Mouse (Mus musculus) embryonic facial prominence, embryonic 11.5 days (tissue): Measurements from ENCODE around the gene Hist1h1d. TPM values are rescaled to one million over a fixed set of nuclear protein-coding genes. Genes with fewer than 3 reads are reported as not detected.
"Not testable (repeated sequence)": the region's sequence is repeated elsewhere in the genome, so short reads cannot be mapped to it uniquely, and the experiment has no call there.

Source experiments
- ATAC-seq: fragments of 200-750 bp; cut with Nextera tagmentation; replicated peaks from 2 replicates; pipeline ENCODE4 v1.8.0; 2017; ENCODE audit warnings: low read depth; ENCODE audit not compliant: insufficient number of reproducible peaks, low FRiP score, low TSS enrichment
- DNase-seq: peaks from one replicate; pipeline ENCODE4 v3.0.0-alpha.2; 2015; ENCODE audit warnings: low spot score
- H3K27ac ChIP-seq: fragments of 300-500 bp; sonication (generic); replicated peaks from 2 replicates; pipeline ENCODE4 v1.5.1; 2014; ENCODE audit warnings: mild to moderate bottlenecking, low read depth, low read length, control low read depth
- H3K27me3 ChIP-seq: fragments of 300-500 bp; sonication (generic); 2 replicates; pipeline ENCODE4 v1.6.1; 2014; ENCODE audit warnings: mild to moderate bottlenecking, low read length, moderate library complexity, mixed read lengths; ENCODE audit not compliant: control insufficient read depth, insufficient read depth
- H3K36me3 ChIP-seq: fragments of 300-500 bp; sonication (generic); replicated peaks from 2 replicates; pipeline ENCODE4 v1.6.1; 2014; ENCODE audit warnings: low read depth, mild to moderate bottlenecking, low read length, moderate library complexity, mixed read lengths; ENCODE audit not compliant: control insufficient read depth, insufficient read depth
- H3K4me1 ChIP-seq: fragments of 300-500 bp; sonication (generic); 2 replicates; pipeline ENCODE4 v1.6.1; 2014; ENCODE audit warnings: low read length, mixed read lengths; ENCODE audit not compliant: control insufficient read depth, insufficient read depth
- H3K4me2 ChIP-seq: fragments of 300-500 bp; sonication (generic); 2 replicates; pipeline ENCODE4 v1.6.1; 2014; ENCODE audit warnings: low read depth, mild to moderate bottlenecking, control low read depth, low read length, moderate library complexity
- H3K4me3 ChIP-seq: fragments of 300-500 bp; sonication (generic); 2 replicates; pipeline ENCODE4 v1.5.1; 2014; ENCODE audit warnings: low read depth, low read length, control low read depth
- H3K9ac ChIP-seq: fragments of 300-500 bp; sonication (generic); replicated peaks from 2 replicates; pipeline ENCODE4 v1.6.1; 2014; ENCODE audit warnings: mild to moderate bottlenecking, control low read depth, low read length
- H3K9me3 ChIP-seq: fragments of 300-500 bp; sonication (generic); replicated peaks from 2 replicates; pipeline ENCODE4 v1.6.1; 2016; ENCODE audit warnings: mild to moderate bottlenecking, low read length, inconsistent platforms, mixed read lengths; ENCODE audit not compliant: control insufficient read depth
- WGBS: fragments of 180-500 bp; shearing (Covaris S2); extraction: QIAGEN DNeasy Blood & Tissue Kit; methylation state at CpG from one replicate; pipeline ENCODE4 v1.1.7; 2014; 5-methylcytosine and 5-hydroxymethylcytosine counted together
- polyA plus RNA-seq: library from polyadenylated mRNA; unstranded; fragments of >200 nt; fragmentation: Nextera tagmentation; extraction: Ambion mirVana; gene quantifications from 2 replicates; pipeline ENCODE4 v1.2.1, GENCODE M21; 2014

Hist1h1d gene
- polyA plus RNA-seq, 1 experiment from 2014 or later: 0.53 TPM

DNA sequence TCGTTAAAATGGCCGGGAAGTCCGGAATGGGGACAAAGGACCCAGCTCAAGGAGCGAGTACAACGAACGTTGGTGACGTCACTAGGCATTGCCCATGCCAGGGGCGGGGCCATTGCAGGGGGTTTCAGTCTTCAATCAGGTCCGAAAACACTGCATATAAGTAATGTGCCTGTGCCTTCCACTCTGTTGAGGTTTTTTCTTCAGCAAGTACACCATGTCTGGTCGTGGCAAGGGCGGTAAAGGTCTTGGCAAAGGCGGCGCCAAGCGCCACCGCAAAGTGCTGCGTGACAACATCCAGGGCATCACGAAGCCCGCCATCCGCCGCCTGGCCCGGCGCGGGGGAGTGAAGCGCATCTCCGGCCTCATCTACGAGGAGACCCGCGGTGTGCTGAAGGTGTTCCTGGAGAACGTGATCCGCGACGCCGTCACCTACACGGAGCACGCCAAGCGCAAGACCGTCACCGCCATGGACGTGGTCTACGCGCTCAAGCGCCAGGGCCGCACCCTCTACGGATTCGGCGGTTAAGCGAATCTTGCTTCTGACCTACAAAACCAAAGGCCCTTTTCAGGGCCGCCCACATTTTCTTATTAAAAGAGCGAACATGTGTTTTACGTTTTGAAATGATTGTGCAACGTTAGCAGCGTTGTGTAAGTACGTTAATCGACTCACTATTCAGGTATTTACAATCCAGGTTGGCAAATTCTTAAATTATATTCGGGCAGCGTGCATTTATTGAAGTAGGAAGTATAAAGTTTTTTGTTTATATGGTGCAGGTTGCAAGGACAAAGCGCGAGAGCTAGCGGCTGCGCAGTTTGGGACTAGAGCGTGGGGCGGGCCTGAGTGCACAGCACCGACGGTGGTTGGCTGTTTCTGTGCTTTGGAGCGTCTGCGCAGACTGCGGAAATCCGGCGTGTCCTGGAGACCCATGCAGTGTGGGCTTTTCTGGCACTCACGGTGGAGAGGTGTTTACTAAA lies 21.9 kb upstream of the Hist1h1d start, which contains the start of gene Hist1h4h:
Gene Hist1h4h, plus strand, starts transcription at position 150 of the 975 bp plus-strand sequence.
- H3K4me1 ChIP-seq: no peaks in the 10 kb centered on the region
- peak within 1 kb of the TSS; percentile 55 for H3K4me2 ChIP-seq
- H3K27ac ChIP-seq: peak within 1 kb of the TSS; percentile 97
- DNase-seq (peak; percentile 98), ATAC-seq (peak; percentile 79)
- H3K4me3 ChIP-seq: peak within 1 kb of the TSS; percentile 56
- no peaks in the 10 kb centered on the region for H3K27me3 ChIP-seq
- no peaks in the 10 kb centered on the region for H3K9me3 ChIP-seq
- under 1% methylated on average over 55 of the region's 70 CpGs for WGBS
- peak within 1 kb of the TSS; percentile 92 for H3K9ac ChIP-seq
- no peaks in the 10 kb centered on the region for H3K36me3 ChIP-seq

DNA sequence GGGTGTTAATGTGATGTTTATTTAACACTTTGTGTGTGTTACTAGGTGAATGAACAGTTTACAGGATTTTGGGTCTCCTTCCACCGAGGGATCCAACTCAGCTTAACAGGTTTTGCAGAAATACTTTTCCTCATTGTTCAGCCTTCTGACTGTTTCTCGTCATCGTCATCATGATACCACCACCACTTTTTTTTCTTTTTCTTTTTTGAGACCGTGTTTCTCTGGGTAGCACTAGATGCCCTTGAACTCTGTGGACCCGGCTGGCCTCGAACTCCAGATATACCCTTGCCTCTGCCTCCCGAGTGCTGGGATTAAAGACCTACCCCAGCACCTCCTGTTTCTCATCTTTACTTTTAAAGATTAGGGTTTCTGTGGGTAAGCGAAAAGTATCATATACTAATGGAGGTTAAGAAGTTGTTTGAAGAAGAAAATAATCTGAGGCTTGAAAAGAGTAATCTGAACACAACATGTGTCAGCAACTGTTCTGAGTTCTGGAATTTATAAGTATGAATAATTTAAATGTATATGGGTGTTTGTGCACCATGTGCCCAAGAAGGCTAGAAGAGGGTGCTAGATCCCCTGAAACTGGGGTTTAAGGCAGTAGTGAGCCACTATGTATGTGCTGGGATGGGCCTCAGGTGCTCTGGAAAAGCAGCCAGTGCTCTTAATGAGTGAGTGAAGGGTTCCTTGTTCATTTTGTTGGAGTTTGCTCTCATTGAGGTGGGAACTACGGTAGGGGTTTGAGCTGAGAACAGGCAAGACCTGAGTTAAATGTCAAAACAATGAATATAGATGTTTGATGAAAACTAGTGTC lies 20.6 kb upstream of the Hist1h1d start:
- ATAC-seq (no peak), DNase-seq (peak; percentile 56)
- H3K4me2 ChIP-seq: peak overlapping the region; percentile 55
- H3K4me3 ChIP-seq: peak overlapping the region; percentile 56
- peak overlapping the region; percentile 92 for H3K9ac ChIP-seq
- peak overlapping the region; percentile 97 for H3K27ac ChIP-seq
- 27% methylated on average over 9 of the region's 9 CpGs for WGBS
- H3K9me3 ChIP-seq: no peaks in the 10 kb centered on the region
- no peaks in the 10 kb centered on the region for H3K27me3 ChIP-seq
- H3K36me3 ChIP-seq: no peaks in the 10 kb centered on the region
- no peaks in the 10 kb centered on the region for H3K4me1 ChIP-seq

DNA sequence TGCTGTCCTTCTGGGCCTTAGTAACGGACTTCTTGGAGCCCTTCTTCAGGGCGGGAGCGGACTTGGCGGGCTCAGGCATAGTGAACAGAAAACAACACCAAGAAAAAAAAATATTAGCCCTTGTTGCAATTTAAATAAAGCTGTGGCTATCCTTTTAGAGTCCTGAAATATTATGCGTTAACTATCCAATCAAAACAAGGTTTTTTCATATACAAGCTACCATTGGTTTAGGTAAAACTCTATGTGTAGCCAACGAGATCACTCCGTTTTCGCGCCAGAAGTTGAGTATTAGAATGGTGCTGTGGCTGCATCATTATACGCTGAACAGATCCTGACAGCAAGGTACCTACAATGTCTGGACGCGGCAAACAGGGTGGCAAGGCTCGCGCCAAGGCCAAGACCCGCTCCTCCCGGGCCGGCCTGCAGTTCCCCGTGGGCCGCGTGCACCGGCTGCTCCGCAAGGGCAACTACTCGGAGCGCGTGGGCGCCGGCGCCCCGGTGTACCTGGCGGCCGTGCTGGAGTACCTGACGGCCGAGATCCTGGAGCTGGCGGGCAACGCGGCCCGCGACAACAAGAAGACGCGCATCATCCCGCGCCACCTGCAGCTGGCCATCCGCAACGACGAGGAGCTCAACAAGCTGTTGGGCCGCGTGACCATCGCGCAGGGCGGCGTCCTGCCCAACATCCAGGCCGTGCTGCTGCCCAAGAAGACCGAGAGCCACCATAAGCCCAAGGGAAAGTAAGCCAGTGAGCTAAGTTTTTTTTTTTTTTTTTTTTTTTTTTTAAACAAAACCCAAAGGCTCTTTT lies 19.3 kb upstream of the Hist1h1d start, which contains the start of gene Hist1h2af:
Gene Hist1h2af, plus strand, starts transcription at position 347 of the 808 bp plus-strand sequence.
- Histone ChIP-seq H3K9ac (peak within 1 kb of the TSS; percentile 79), H3K4me3 (peak within 1 kb of the TSS; percentile 56), H3K4me2 (peak within 1 kb of the TSS; percentile 69), H3K27ac (peak within 1 kb of the TSS; percentile 97)
- H3K27me3 ChIP-seq, H3K9me3 ChIP-seq, H3K4me1 ChIP-seq, H3K36me3 ChIP-seq: not testable (repeated sequence)
- under 1% methylated on average over 25 of the region's 53 CpGs for WGBS
- peak; percentile 94 for DNase-seq
- ATAC-seq: peak; percentile 58

DNA sequence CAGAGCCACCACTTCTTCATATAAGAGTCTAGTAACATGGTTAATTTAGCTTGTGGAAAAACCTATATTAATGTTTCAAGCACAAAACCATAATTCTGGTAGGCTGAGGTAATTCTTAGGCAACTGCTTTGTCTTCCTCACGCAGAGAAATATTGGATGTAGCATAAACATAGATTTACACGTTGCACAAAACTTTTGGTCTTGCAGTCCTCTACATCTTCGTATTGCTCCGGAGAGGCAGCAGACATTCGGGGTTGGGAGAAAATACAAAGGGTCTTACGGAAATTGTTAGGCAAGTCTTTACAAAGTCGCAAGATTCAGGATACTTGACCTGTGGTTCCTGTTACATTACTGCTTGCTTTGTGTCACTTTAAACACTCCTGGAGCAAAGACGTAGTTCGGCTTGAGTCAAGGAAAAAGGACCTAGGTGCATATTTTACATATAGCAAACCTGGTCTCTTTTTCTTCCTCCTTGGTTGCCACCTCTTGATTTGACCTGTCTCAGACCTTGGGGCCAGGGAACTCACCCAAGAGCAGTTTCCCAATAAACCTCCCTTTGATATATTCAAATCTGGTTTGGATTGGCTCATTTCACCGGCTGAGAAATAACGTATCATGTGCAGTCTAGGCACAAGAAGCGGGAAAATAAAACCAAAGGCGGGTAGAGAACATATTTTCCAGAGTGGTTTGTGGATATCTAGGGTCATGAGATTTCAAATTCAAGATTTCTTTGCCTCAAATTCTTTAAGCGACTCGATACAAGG lies 18.5 kb upstream of the Hist1h1d start:
- DNase-seq: peak; percentile 77
- Histone ChIP-seq H3K4me2 (peak overlapping the region; percentile 69), H3K4me1 (no peaks in the 10 kb centered on the region), H3K9ac (peak overlapping the region; percentile 79), H3K4me3 (peak overlapping the region; percentile 56), H3K36me3 (no peaks in the 10 kb centered on the region), H3K27me3 (no peaks in the 10 kb centered on the region), H3K9me3 (no peaks in the 10 kb centered on the region), H3K27ac (peak overlapping the region; percentile 97)
- 0 out of 2 replicates have a peak, but pooled peaks have one; percentile 0 for ATAC-seq
- WGBS: under 1% methylated on average over 15 of the region's 15 CpGs

DNA sequence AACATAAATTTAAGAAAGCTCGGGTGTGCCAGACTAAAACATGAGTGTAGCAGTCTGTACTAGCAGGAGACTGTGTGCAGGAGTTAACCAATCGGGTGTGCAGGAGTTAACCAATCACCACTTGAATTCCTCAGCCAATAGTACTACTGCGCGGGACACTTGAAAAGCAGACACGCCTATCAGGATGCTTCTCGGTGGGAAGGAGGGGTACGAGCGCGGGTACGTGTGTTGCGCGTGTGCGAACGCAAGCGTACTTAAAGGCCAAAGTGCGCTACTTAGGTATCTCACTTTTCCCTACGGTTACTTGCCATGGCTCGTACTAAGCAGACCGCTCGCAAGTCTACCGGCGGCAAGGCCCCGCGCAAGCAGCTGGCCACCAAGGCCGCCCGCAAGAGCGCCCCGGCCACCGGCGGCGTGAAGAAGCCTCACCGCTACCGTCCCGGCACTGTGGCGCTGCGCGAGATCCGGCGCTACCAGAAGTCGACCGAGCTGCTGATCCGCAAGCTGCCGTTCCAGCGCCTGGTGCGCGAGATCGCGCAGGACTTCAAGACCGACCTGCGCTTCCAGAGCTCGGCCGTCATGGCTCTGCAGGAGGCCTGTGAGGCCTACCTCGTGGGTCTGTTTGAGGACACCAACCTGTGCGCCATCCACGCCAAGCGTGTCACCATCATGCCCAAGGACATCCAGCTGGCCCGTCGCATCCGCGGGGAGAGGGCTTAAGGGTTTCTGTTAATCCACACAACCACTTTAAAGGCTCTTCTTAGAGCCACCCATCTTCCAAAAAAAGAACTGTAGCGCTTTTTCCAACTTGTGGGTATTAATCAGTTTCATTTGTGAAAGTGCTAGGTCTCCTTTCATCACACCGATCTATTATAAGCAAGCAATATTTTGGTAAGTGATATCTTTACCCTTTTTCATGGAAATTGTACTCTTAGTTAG lies 17.7 kb upstream of the Hist1h1d start, which contains the start of gene Hist1h3g:
Gene Hist1h3g, plus strand, starts transcription at position 286 of the 939 bp plus-strand sequence.
- H3K9me3 ChIP-seq, H3K4me1 ChIP-seq, H3K36me3 ChIP-seq, H3K27me3 ChIP-seq: not testable (repeated sequence)
- Histone ChIP-seq H3K9ac (peak within 1 kb of the TSS; percentile 79), H3K4me3 (peak within 1 kb of the TSS; percentile 56), H3K4me2 (peak within 1 kb of the TSS; percentile 69), H3K27ac (peak within 1 kb of the TSS; percentile 97)
- 0% methylated on average over 42 of the region's 62 CpGs for WGBS
- DNase-seq (peak; percentile 96), ATAC-seq (peak; percentile 92)

DNA sequence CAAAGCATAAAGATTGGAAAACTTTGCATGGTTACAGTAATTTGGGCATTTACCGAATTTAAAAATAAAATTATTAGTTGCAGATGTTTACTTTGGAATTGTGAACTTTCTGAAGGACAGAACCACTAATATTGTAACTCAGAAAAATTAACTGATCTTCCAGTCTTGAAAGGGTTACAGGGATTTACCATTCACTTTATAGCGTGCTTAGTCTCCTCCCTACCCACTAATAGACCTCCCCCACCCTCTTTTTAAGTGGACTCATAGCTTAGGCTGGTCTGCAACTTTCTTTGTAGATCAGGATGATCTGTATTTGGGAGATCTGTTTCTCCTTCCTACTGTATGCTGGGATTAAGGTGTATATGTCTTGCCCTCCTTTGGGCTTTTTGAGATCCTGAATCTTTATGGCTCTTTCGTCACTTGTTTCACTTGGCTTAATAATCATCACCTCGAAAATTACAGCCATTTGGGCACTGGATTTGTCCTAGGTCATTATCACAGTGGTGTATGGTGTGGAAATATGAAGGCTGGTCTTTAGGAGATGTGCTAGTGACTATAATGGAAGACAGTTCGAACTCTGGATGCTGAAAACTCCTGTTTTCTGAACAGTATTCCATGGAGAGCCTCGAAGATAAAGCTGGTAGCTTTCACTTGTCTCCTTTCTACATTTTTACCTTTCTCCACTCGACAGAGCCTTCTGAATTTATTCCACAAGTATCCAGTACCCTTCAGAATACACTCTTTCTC lies 16.8 kb upstream of the Hist1h1d start:
- Histone ChIP-seq H3K36me3 (no peaks in the 10 kb centered on the region), H3K4me1 (no peaks in the 10 kb centered on the region)
- peak; percentile 63 for DNase-seq

More for the DNA sequence above, 16.8 kb upstream of the Hist1h1d start:
- no peak for ATAC-seq
- peak overlapping the region; percentile 66 for H3K4me2 ChIP-seq
- H3K27me3 ChIP-seq: no peaks in the 10 kb centered on the region
- WGBS: 18% methylated on average over 7 of the region's 7 CpGs
- H3K9ac ChIP-seq: peak overlapping the region; percentile 71
- H3K27ac ChIP-seq: peak overlapping the region; percentile 97
- H3K4me3 ChIP-seq: peak overlapping the region; percentile 56
- no peaks in the 10 kb centered on the region for H3K9me3 ChIP-seq
